Mouse (Mus musculus): ENCODE data around the gene Vwa8. TPM values are rescaled to one million over a fixed set of nuclear protein-coding genes. Genes with fewer than 3 reads are reported as not detected.

Vwa8 gene
- polyA plus RNA-seq, 1 experiment, result 13.9 TPM

DNA sequence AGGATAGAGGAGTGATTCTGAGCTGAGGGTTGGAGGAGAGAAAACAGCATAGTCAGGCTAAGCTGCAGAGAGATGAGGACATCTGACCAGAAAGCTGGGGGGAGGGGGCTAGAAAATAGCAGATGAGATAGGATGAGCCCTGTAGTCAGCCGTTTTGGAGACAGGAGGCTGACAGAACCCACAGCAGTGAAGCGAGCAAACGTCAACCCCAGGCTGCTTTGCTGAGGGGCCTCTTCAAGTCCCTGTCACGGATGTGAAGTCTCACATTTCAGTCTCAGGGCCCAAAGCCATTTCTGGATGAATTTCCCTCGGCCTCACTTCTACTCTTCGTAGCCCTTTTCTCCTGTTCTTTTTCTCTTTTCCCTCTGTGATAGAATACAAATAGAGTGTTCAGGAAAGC lies 184.5 kb downstream of the Vwa8 start:
- TF ChIP-seq FOSL1 (IDR thresholded peaks at IDR 0.05; ENCODE audit: insufficient read depth, low read length, poor library complexity, severe bottlenecking), result no peak
- TF ChIP-seq MAX (IDR thresholded peaks at IDR 0.05), result no peak
- no peak for TF ChIP-seq MYOD1 (IDR thresholded peaks at IDR 0.05; ENCODE audit: control insufficient read depth, insufficient read length, low read depth)
- no peak for TF ChIP-seq CTCF (IDR thresholded peaks at IDR 0.05; ENCODE audit: control insufficient read depth, insufficient read depth, insufficient read length)
- no peak for TF ChIP-seq USF1 (IDR thresholded peaks at IDR 0.05; ENCODE audit: low read depth)
- TF ChIP-seq MYOG (IDR thresholded peaks at IDR 0.05; ENCODE audit: control insufficient read depth, extremely low read depth, insufficient read length), result no peak
- no peak for TF ChIP-seq CEBPB (IDR thresholded peaks at IDR 0.05; ENCODE audit: low read depth)

GRCm38 (mm10) chr14:79034511-79034913 lies 185.7 kb downstream of the Vwa8 start:
- Histone ChIP-seq H3K79me2 (ENCODE audit: control insufficient read depth, insufficient read depth) (no peaks in the 10 kb centered on the region), H3K4me3 (ENCODE audit: insufficient read depth, poor library complexity, severe bottlenecking) (no peak overlapping the region), H3ac (ENCODE audit: control insufficient read depth, insufficient read length, low read depth) (no peak overlapping the region), H3K79me3 (ENCODE audit: low read depth) (no peaks in the 10 kb centered on the region), H3K36me3 (ENCODE audit: control insufficient read depth, insufficient read depth) (peaks cover 12% of the 10 kb centered on the region), H3K27me3 (ENCODE audit: control insufficient read depth, insufficient read depth, insufficient read length) (no peaks in the 10 kb centered on the region)
- no peak for TF ChIP-seq MYOG (IDR thresholded peaks at IDR 0.05; ENCODE audit: control insufficient read depth, extremely low read depth, insufficient read length)
- TF ChIP-seq CTCF (IDR thresholded peaks at IDR 0.05; ENCODE audit: control insufficient read depth, insufficient read depth, insufficient read length), result no peak
- no peak for TF ChIP-seq MAX (IDR thresholded peaks at IDR 0.05)
- no peak for TF ChIP-seq CEBPB (IDR thresholded peaks at IDR 0.05; ENCODE audit: low read depth)
- no peak for TF ChIP-seq MYOD1 (IDR thresholded peaks at IDR 0.05; ENCODE audit: control insufficient read depth, insufficient read length, low read depth)
- TF ChIP-seq USF1 (IDR thresholded peaks at IDR 0.05; ENCODE audit: low read depth), result no peak
- no peak for TF ChIP-seq FOSL1 (IDR thresholded peaks at IDR 0.05; ENCODE audit: insufficient read depth, low read length, poor library complexity, severe bottlenecking)

More for the DNA sequence above, 184.5 kb downstream of the Vwa8 start:
- Histone ChIP-seq H3K79me2 (ENCODE audit: control insufficient read depth, insufficient read depth) (no peaks in the 10 kb centered on the region), H3K36me3 (ENCODE audit: control insufficient read depth, insufficient read depth) (peaks cover 1% of the 10 kb centered on the region), H3K27me3 (ENCODE audit: control insufficient read depth, insufficient read depth, insufficient read length) (no peaks in the 10 kb centered on the region), H3ac (ENCODE audit: control insufficient read depth, insufficient read length, low read depth) (no peak overlapping the region), H3K4me3 (ENCODE audit: insufficient read depth, poor library complexity, severe bottlenecking) (no peak overlapping the region), H3K79me3 (ENCODE audit: low read depth) (no peaks in the 10 kb centered on the region)

- Histone ChIP-seq H3K79me2 (ENCODE audit: control insufficient read depth, insufficient read depth) (no peaks in the 10 kb centered on the region), H3K27me3 (ENCODE audit: control insufficient read depth, insufficient read depth, insufficient read length) (no peaks in the 10 kb centered on the region), H3K4me3 (ENCODE audit: insufficient read depth, poor library complexity, severe bottlenecking) (no peak overlapping the region), H3K36me3 (ENCODE audit: control insufficient read depth, insufficient read depth) (peaks cover 16% of the 10 kb centered on the region), H3ac (ENCODE audit: control insufficient read depth, insufficient read length, low read depth) (no peak overlapping the region), H3K79me3 (ENCODE audit: low read depth) (no peaks in the 10 kb centered on the region)
- no peak for TF ChIP-seq MYOG (IDR thresholded peaks at IDR 0.05; ENCODE audit: control insufficient read depth, extremely low read depth, insufficient read length)
- no peak for TF ChIP-seq MAX (IDR thresholded peaks at IDR 0.05)
These were observed 186.7 kb downstream of the Vwa8 start for GRCm38 (mm10) chr14:79035575-79035974.

- H3K79me2 ChIP-seq (ENCODE audit: control insufficient read depth, insufficient read depth), result no peaks in the 10 kb centered on the region
- no peaks in the 10 kb centered on the region for H3K79me3 ChIP-seq (ENCODE audit: low read depth)
- H3ac ChIP-seq (ENCODE audit: control insufficient read depth, insufficient read length, low read depth), result no peak overlapping the region
- H3K4me3 ChIP-seq (ENCODE audit: insufficient read depth, poor library complexity, severe bottlenecking), result no peak overlapping the region
- H3K36me3 ChIP-seq (ENCODE audit: control insufficient read depth, insufficient read depth), result no peaks in the 10 kb centered on the region
- TF ChIP-seq MAX (IDR thresholded peaks at IDR 0.05), result no peak
- TF ChIP-seq MYOD1 (IDR thresholded peaks at IDR 0.05; ENCODE audit: control insufficient read depth, insufficient read length, low read depth), result no peak
- no peak for TF ChIP-seq USF1 (IDR thresholded peaks at IDR 0.05; ENCODE audit: low read depth)
- no peak for TF ChIP-seq CEBPB (IDR thresholded peaks at IDR 0.05; ENCODE audit: low read depth)
- TF ChIP-seq MYOG (IDR thresholded peaks at IDR 0.05; ENCODE audit: control insufficient read depth, extremely low read depth, insufficient read length), result no peak
- no peak for TF ChIP-seq FOSL1 (IDR thresholded peaks at IDR 0.05; ENCODE audit: insufficient read depth, low read length, poor library complexity, severe bottlenecking)
- TF ChIP-seq CTCF (IDR thresholded peaks at IDR 0.05; ENCODE audit: control insufficient read depth, insufficient read depth, insufficient read length), result no peak
- no peaks in the 10 kb centered on the region for H3K27me3 ChIP-seq (ENCODE audit: control insufficient read depth, insufficient read depth, insufficient read length)
These were observed 198.3 kb downstream of the Vwa8 start for GRCm38 (mm10) chr14:79047186-79047585.

DNA sequence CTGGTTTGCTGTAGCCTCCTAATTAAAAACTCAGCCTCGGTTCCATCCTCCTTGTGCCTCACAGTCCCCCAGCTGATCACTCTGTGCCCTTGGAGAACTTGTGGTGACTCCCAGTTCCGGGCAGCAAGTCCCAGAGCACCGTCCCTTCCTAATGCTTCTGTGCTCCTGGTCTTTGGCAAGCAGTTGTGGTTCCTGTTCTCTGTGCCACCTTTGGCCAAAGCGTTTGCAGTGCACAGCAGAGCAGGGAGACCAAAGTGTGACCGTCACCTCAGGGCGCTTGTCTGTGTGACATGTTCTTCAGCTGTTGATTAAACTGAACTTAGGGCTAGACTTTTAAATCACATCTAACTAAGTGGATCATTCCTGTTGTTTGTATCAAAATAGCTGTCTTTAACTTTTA lies 199.1 kb downstream of the Vwa8 start:
- H3K79me3 ChIP-seq (ENCODE audit: low read depth), result no peaks in the 10 kb centered on the region
- no peaks in the 10 kb centered on the region for H3K79me2 ChIP-seq (ENCODE audit: control insufficient read depth, insufficient read depth)
- H3K36me3 ChIP-seq (ENCODE audit: control insufficient read depth, insufficient read depth), result no peaks in the 10 kb centered on the region
- no peak overlapping the region for H3ac ChIP-seq (ENCODE audit: control insufficient read depth, insufficient read length, low read depth)
- no peaks in the 10 kb centered on the region for H3K27me3 ChIP-seq (ENCODE audit: control insufficient read depth, insufficient read depth, insufficient read length)
- no peak overlapping the region for H3K4me3 ChIP-seq (ENCODE audit: insufficient read depth, poor library complexity, severe bottlenecking)
- TF ChIP-seq CEBPB (IDR thresholded peaks at IDR 0.05; ENCODE audit: low read depth), result no peak
- no peak for TF ChIP-seq MYOG (IDR thresholded peaks at IDR 0.05; ENCODE audit: control insufficient read depth, extremely low read depth, insufficient read length)
- TF ChIP-seq CTCF (IDR thresholded peaks at IDR 0.05; ENCODE audit: control insufficient read depth, insufficient read depth, insufficient read length), result no peak
- no peak for TF ChIP-seq FOSL1 (IDR thresholded peaks at IDR 0.05; ENCODE audit: insufficient read depth, low read length, poor library complexity, severe bottlenecking)
- TF ChIP-seq USF1 (IDR thresholded peaks at IDR 0.05; ENCODE audit: low read depth), result no peak
- no peak for TF ChIP-seq MYOD1 (IDR thresholded peaks at IDR 0.05; ENCODE audit: control insufficient read depth, insufficient read length, low read depth)
- no peak for TF ChIP-seq MAX (IDR thresholded peaks at IDR 0.05)

- Histone ChIP-seq H3K79me2 (ENCODE audit: control insufficient read depth, insufficient read depth) (no peaks in the 10 kb centered on the region), H3K79me3 (ENCODE audit: low read depth) (no peaks in the 10 kb centered on the region), H3ac (ENCODE audit: control insufficient read depth, insufficient read length, low read depth) (no peak overlapping the region), H3K4me3 (ENCODE audit: insufficient read depth, poor library complexity, severe bottlenecking) (no peak overlapping the region), H3K36me3 (ENCODE audit: control insufficient read depth, insufficient read depth) (no peaks in the 10 kb centered on the region), H3K27me3 (ENCODE audit: control insufficient read depth, insufficient read depth, insufficient read length) (no peaks in the 10 kb centered on the region)
- TF ChIP-seq USF1 (IDR thresholded peaks at IDR 0.05; ENCODE audit: low read depth) (peak; percentile 42), MAX (IDR thresholded peaks at IDR 0.05) (no peak)
These were observed 200.7 kb downstream of the Vwa8 start for GRCm38 (mm10) chr14:79049544-79049943.
